Mouse (Mus musculus) adrenal gland, postnatal 4 days (tissue): Measurements from ENCODE around the gene Zfp385c. TPM values are rescaled to one million over a fixed set of nuclear protein-coding genes. Genes with fewer than 3 reads are reported as not detected.
A peak's percentile ranks its signal among the peaks of the same experiment; 100 is the strongest.
"Not testable (repeated sequence)": the region's sequence is repeated elsewhere in the genome, so short reads cannot be mapped to it uniquely, and the experiment has no call there.

ENCODE experiments used
- DNase-seq, 2 experiments: peaks; one replicate each; pipeline ENCODE4 v3.0.0; 2021 to 2022; ENCODE audit warnings: low spot score in 2 of 2, mixed read lengths in 2 of 2
- total RNA-seq, 2 experiments: library from RNA; stranded (reverse); gene quantifications; 2 replicates each; pipeline ENCODE4 v1.2.3; 2021

The Zfp385c gene
- total RNA-seq, 2 experiments from 2014 or later = 0.59 to 0.64 TPM

DNA sequence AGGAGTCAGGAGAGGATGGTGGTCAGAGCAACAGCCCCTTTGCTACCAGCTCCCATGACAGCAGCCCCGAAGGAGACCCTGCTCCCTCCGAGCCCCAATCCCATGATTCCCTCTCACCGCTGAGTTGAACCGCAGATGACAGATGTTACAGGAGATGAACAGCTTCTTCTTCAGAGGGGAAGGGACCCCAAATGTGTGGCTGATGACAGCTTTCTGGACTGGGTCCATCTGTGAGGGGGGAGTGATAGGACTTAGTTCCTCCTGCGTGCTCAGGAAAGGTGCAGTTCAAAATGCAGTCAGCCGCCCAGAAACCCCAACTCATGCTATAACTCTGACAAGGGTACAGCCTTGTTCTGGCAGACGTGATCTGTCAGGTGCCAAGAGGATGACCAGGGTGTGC lies 57.7 kb downstream of the Zfp385c start:
- DNase-seq = no peak

DNA sequence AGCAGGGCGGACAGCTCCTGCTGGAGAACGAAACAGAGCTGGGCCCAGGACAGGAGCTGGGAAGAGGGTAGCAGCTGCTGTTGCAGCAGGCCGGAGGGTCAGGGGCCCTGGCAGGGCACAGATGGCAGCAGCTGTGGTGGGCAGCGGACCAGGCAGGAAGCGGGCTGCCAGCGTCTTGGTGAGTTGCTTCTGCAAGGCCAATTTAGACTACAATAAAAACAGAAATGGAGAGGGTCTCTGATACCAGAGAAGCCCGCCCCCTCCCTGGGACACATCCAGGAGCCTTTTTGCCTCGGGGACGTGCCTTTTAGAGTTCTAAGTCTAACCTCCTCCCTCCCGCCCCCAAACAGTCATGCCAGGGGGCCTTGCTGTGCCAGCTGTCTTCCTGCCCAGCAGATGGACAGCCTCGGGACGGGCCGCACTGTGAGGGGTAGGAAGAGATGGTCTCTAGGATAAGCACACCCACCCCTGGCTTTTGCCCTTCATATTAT lies 63.3 kb downstream of the Zfp385c start:
- DNase-seq = no peak

DNA sequence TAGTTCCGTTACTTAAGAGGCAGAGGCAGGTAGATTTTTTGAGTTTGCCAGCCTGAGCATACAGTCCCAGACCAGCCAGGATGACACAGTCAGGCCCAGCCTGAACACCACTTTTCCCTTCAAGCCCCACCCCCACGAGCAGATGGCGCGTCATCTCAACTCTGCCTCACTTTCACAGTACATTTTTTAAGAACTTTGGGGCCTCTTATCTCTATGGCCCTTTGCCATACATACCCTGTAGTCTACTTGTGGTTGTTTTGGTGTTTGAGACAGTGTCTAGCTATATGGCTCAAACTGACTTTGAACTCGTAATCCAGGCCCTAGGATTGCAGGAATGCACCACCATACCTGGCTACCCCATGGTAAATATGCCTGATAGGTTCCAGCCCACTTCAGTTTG lies 64.2 kb downstream of the Zfp385c start:
- DNase-seq = no peak

GRCm38 (mm10) chr11:100626701-100627195 lies 65.5 kb downstream of the Zfp385c start:
- DNase-seq = peak; percentile 41 to 70

GRCm38 (mm10) chr11:100625754-100626700 lies 66.2 kb downstream of the Zfp385c start:
- DNase-seq = no peak

GRCm38 (mm10) chr11:100623867-100624266 lies 68.4 kb downstream of the Zfp385c start:
- no peak for DNase-seq

DNA sequence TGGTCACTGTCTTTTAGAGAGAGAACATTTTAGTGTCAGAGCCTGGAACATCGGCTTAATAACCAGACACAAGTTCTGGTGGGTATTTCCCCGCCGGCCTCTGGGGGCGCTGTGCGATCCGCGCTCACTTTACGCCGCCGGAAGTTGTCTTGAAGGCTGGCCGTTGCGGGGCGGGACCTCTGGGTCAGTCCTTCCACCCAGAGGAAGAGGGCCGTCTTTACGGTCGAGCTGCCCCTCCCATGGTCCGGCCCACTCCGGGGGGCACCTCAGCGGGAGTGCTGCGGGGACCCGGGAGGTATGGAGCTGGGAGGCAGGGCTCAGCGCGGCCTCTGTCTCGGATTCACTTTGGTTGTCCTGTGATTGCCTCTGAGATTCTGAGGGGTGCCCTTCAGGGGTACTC lies 69.5 kb downstream of the Zfp385c start:
- DNase-seq = peak; percentile 90 to 96

GRCm38 (mm10) chr11:100619982-100620381 lies 72.3 kb downstream of the Zfp385c start, which contains the start of gene Dnajc7:
Gene Dnajc7 (minus strand): TSS chr11:100620168.
- DNase-seq = no peak

- peak; percentile 89 to 90 for DNase-seq
Measured at GRCm38 (mm10) chr11:100619485-100619975, 72.7 kb downstream of the Zfp385c start.

DNA sequence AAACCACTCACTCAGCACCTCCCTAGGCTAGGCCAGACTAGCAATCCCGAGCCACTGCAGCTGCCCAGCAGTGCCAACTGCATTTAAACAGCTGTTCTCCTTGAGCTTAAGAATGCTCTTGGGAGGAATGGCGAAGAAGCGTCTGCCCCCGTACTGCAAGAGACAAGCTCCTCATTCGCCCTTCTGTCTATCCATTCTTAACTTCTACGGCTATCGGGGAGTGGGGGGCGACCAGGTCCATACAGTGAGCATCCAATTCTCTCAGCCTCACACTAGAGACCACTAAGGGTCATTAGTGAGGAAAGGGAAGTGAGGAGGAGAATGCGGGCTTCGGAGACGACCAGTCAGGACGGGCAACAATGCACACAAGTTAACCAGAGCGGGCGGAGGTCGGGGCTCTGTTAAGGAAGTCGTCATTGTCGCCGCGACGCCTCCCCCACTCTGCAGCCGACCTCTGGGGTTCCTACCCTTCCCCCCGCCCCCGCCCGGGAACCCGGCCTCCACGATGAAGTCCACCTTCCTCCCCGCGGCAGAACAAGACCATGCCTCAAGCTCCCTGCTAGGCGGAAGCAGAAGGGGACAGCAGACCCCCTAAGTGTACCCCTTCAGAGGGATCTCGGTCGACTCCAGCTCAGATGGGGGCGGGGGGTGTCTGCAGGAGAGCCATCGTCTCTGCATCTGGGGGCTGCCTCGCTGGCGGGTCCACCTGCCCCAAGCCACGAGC lies 73.3 kb downstream of the Zfp385c start, which contains the start of gene Nkiras2:
TSS of gene Nkiras2 (plus strand) at position 484 of the 724 bp plus-strand sequence.
- peak; percentile 33 to 43 for DNase-seq

- no peak for DNase-seq
Measured at GRCm38 (mm10) chr11:100617480-100617879, 74.8 kb downstream of the Zfp385c start.

DNA sequence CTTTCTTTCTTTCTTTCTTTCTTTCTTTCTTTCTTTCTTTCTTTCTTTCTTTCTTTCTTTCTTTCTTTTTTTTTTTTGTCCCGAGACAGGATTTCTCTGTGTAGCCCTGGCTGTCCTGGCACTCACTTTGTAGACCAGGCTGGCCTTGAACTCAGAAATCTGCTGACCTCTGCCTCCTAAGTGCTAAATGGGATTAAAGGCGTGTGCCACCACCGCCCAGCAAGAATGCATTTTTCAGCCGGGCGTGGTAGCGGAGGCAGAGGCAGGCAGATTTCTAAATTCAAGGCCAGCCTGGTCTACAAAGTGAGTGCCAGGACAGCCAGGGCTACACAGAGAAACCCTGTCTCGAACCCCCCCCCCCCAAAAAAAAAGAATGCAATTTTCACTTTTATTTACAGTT lies 75.4 kb downstream of the Zfp385c start:
- DNase-seq = not testable (repeated sequence)

DNA sequence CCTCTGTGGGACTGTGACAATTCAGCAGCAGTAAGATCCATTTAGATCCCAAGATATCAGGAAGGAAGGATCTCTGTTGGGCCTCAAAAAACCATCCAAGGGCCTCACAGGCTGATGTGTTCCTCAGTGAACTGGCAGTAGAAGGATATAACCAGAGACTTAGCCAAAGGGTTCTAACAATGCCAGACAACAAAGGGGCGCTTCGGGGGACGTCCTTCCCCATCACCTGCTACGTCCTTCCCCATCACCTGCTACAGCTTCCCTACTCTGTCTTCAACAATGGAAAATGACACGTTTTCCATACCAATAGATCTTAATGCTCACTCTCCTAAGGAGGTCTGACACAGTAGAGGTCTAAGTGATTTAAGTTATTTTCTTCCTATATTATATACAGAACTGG lies 75.9 kb downstream of the Zfp385c start:
- no peak for DNase-seq

DNA sequence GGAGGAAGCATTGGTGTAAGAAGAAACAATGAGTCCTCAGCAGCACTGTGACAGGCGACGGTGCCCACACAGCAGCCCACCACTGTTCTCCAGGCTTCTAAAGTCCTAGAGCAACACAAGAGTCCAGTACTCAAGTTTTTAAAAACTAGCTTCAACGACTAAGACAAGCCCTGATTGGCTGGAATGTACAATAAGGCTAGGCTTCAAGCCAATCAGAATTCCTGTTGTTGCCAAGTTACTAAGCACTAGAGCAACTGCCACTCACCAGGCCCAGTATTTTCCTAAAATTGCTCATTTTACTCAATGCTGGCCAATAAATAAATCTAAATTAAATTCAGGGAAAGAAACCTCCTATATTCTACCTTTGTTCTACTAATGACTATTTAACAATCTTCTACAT lies 79.0 kb downstream of the Zfp385c start:
- DNase-seq = no peak

- DNase-seq = no peak
Measured at GRCm38 (mm10) chr11:100611627-100612026, 80.6 kb downstream of the Zfp385c start.

- DNase-seq = no peak
Measured at GRCm38 (mm10) chr11:100609997-100610680, 82.1 kb downstream of the Zfp385c start.

DNA sequence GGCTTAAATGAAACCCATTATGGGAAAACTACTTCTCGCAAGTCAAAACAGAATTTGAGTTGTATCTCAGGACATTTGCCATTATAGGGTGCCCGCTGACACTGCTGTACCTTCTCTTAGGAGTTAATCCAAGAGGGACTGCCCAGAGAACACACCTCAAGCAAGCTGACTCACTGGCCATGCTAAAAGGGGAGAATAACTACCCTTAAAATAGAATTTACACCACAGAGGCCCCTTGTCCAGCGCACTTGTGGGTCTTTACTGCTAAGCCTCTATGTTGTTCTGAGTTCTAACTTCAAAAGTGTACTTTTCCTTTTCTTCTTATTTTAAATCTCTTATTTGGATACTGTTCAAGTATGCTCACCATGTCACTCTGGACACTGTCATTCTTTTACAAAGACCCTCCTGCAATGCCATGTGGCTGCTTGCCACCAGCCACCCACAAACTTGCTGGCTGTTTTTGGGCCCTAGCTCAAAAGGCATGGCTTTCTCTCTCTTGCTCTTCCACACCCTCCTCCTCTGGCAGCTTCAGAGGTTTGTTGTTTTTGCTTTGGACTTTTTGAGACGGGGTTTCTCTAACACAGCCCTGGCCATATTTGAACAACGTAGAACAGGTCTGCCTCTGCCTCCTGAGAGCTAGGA lies 82.8 kb downstream of the Zfp385c start:
- DNase-seq = no peak

DNA sequence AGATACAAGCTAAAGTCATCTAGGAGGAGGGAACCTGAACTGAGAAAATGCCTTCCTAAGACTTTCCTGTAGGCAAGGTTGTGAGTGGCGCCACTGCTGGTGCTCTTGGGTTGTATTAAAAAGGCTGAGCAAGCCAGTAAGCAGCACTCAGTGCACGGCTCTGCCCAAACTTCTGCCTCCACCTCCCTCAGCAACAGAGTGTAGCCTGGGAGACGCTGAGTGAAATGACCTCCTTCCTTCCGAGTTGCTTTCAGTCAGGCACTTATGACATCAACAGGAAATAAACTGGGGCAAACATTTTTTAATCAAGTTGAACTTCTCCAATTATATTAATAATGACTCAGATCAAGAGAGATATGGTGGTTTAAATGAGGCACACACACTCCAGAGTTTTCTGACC lies 83.5 kb downstream of the Zfp385c start:
- no peak for DNase-seq

- DNase-seq = no peak
Measured at GRCm38 (mm10) chr11:100607121-100607520, 85.1 kb downstream of the Zfp385c start.

DNA sequence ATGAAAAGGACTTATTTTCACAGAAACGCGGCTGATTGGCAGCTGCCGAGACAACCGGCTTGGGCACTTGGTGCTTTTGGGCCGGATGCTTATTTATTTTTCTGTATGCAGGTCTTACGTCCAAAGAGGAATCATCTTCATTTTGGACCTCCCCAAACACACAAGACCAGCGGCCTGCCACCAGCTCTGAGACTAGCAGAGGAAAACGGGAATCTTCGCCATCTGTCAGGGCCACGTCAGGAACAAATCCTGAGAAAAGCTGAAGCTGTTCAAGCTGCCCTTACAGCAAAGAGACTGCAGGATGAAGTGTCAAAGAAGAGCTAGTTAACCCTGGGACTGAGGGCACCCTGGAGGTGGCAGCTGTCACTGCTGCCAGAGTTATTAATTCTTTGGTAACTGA lies 86.8 kb downstream of the Zfp385c start:
- DNase-seq = no peak
